Mouse (Mus musculus) adrenal gland, postnatal 4 days (tissue): ENCODE data around the gene Noxo1. TPM values are rescaled to one million over a fixed set of nuclear protein-coding genes. Genes with fewer than 3 reads are reported as not detected.
A peak's percentile ranks its signal among the peaks of the same experiment; 100 is the strongest.
"Not testable (repeated sequence)": the region's sequence is repeated elsewhere in the genome, so short reads cannot be mapped to it uniquely, and the experiment has no call there.

Experiments used
- DNase-seq, 2 experiments: peaks; one replicate each; pipeline ENCODE4 v3.0.0; 2021 to 2022; ENCODE audit warnings: low spot score in 2 of 2, mixed read lengths in 2 of 2
- total RNA-seq, 2 experiments: library from RNA; stranded (reverse); gene quantifications; 2 replicates each; pipeline ENCODE4 v1.2.3; 2021

Gene Noxo1
- total RNA-seq, 2 experiments from 2014 or later, result 6.2 to 8.5 TPM

- not testable (repeated sequence) for DNase-seq
Measured at GRCm38 (mm10) chr17:24718938-24719337, 22.9 kb downstream of the Noxo1 start.

GRCm38 (mm10) chr17:24719494-24720222 is 23.6 kb downstream of the Noxo1 start:
- peak; percentile 85 to 88 for DNase-seq

GRCm38 (mm10) chr17:24720616-24721015 is 24.6 kb downstream of the Noxo1 start:
- DNase-seq, result not testable (repeated sequence)

- not testable (repeated sequence) for DNase-seq
Measured at GRCm38 (mm10) chr17:24721383-24721955, 25.4 kb downstream of the Noxo1 start.

- DNase-seq, result no peak
Measured at GRCm38 (mm10) chr17:24722220-24722924, 26.3 kb downstream of the Noxo1 start.

GRCm38 (mm10) chr17:24723122-24723880 is 27.3 kb downstream of the Noxo1 start:
- no peak for DNase-seq

GRCm38 (mm10) chr17:24723881-24724180 is 27.8 kb downstream of the Noxo1 start:
- no peak for DNase-seq

- peak; percentile 97 to 98 for DNase-seq
Measured at GRCm38 (mm10) chr17:24724184-24724583, 28.1 kb downstream of the Noxo1 start, which contains the start of gene Ndufb10. TSS of gene Ndufb10 (minus strand) at chr17:24724478.

GRCm38 (mm10) chr17:24725637-24726390 is 29.8 kb downstream of the Noxo1 start:
- no peak for DNase-seq

- DNase-seq, result no peak
Measured at GRCm38 (mm10) chr17:24727618-24728017, 31.6 kb downstream of the Noxo1 start, which contains the start of gene Rpl3l. TSS of gene Rpl3l (plus strand) at chr17:24727820.

GRCm38 (mm10) chr17:24728184-24728583 is 32.1 kb downstream of the Noxo1 start:
- no peak for DNase-seq

- no peak for DNase-seq
Measured at GRCm38 (mm10) chr17:24729067-24729466, 33.0 kb downstream of the Noxo1 start.

- no peak for DNase-seq
Measured at GRCm38 (mm10) chr17:24730787-24731186, 34.8 kb downstream of the Noxo1 start.

- no peak for DNase-seq
Measured at GRCm38 (mm10) chr17:24732233-24732935, 36.4 kb downstream of the Noxo1 start.

- no peak for DNase-seq
Measured at GRCm38 (mm10) chr17:24733434-24734050, 37.5 kb downstream of the Noxo1 start.

- no peak for DNase-seq
Measured at GRCm38 (mm10) chr17:24734513-24734912, 38.5 kb downstream of the Noxo1 start.

- no peak for DNase-seq
Measured at GRCm38 (mm10) chr17:24735446-24735845, 39.4 kb downstream of the Noxo1 start.

- peak; percentile 71 to 93 for DNase-seq
Measured at GRCm38 (mm10) chr17:24736330-24737051, 40.5 kb downstream of the Noxo1 start, which contains the start of gene Msrb1. TSS of gene Msrb1 (plus strand) at chr17:24736642.
